Mouse (Mus musculus) lung, postnatal 0 days (tissue): ENCODE data around the gene 3425401B19Rik. TPM values are rescaled to one million over a fixed set of nuclear protein-coding genes. Genes with fewer than 3 reads are reported as not detected.

Experiments used
- ATAC-seq: fragments of 200-750 bp; cut with Nextera tagmentation; 2 replicates; pipeline ENCODE4 v1.8.0; 2017; ENCODE audit warnings: moderate library complexity
- DNase-seq: peaks from one replicate; pipeline ENCODE4 v3.0.0-alpha.2; 2016; ENCODE audit warnings: low spot score
- H3K27ac ChIP-seq: fragments of 300-500 bp; sonication (generic); 2 replicates; pipeline ENCODE4 v1.5.1; 2014; ENCODE audit warnings: antibody characterized with exemption, mild to moderate bottlenecking, low read length, mixed read lengths
- H3K27me3 ChIP-seq: fragments of 300-500 bp; sonication (generic); replicated peaks from 2 replicates; pipeline ENCODE4 v1.6.1; 2014; ENCODE audit warnings: low read length, mixed read lengths; ENCODE audit not compliant: insufficient read depth
- H3K36me3 ChIP-seq: fragments of 300-500 bp; sonication (generic); 2 replicates; pipeline ENCODE4 v1.6.1; 2014; ENCODE audit warnings: low read length, mixed read lengths; ENCODE audit not compliant: insufficient read depth
- H3K4me1 ChIP-seq: fragments of 300-500 bp; sonication (generic); 2 replicates; pipeline ENCODE4 v1.6.1; 2014; ENCODE audit warnings: antibody characterized with exemption, low read depth, low read length, mixed read lengths; ENCODE audit not compliant: insufficient read depth
- H3K4me2 ChIP-seq: fragments of 300-500 bp; sonication (generic); replicated peaks from 2 replicates; pipeline ENCODE4 v1.6.1; 2014; ENCODE audit warnings: low read depth, mild to moderate bottlenecking, low read length, moderate library complexity, mixed read lengths
- H3K4me3 ChIP-seq: fragments of 300-500 bp; sonication (generic); 2 replicates; pipeline ENCODE4 v1.5.1; 2014; ENCODE audit warnings: low read depth, low read length
- H3K9ac ChIP-seq: fragments of 300-500 bp; sonication (generic); replicated peaks from 2 replicates; pipeline ENCODE4 v1.6.1; 2014; ENCODE audit warnings: low read depth, mild to moderate bottlenecking
- H3K9me3 ChIP-seq: fragments of 300-500 bp; sonication (generic); 2 replicates; pipeline ENCODE4 v1.6.1; 2016; ENCODE audit warnings: low read length, mixed read lengths
- CTCF ChIP-seq: IDR thresholded peaks from 2 replicates; pipeline ENCODE4 v1.5.1; 2016; ENCODE audit warnings: antibody characterized with exemption, mild to moderate bottlenecking
- EP300 ChIP-seq: IDR thresholded peaks from 2 replicates; pipeline ENCODE4 v1.6.1; 2016; ENCODE audit warnings: antibody characterized with exemption, mild to moderate bottlenecking, control low read depth
- WGBS: fragments of 180-500 bp; shearing (Covaris S2); extraction: QIAGEN DNeasy Blood & Tissue Kit; methylation state at CpG from one replicate; pipeline ENCODE4 v1.1.7; 2014; 5-methylcytosine and 5-hydroxymethylcytosine counted together
- polyA plus RNA-seq: library from polyadenylated mRNA; unstranded; fragments of >200 nt; fragmentation: Nextera tagmentation; extraction: Ambion mirVana; gene quantifications from 2 replicates; pipeline ENCODE4 v1.2.1, GENCODE M21; 2015

3425401B19Rik gene
- polyA plus RNA-seq, 1 experiment from 2014 or later: 0.11 TPM

DNA sequence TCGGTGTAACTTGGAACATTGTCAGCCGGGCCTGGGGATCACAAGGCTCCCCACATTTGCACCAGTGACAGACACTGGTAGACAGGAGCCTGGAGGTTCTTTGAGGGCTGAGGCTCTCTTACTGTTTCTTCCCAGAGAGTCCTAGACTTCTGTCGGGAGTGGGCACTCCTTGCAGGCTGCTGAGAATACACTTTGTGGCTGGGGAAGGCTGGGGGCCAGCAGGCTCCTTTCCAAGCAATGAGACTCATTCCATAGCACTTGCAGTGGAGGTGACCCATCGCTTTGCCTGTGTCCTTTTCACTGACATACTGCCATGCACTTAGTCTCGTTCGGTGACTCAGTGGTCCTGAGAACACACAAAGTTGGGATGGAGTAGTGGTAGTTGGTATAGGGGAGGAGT is 30.0 kb upstream of the 3425401B19Rik start:
- TF ChIP-seq CTCF: no peak
- TF ChIP-seq EP300: no peak
- no peak overlapping the region for H3K4me2 ChIP-seq
- H3K27ac ChIP-seq: no peak overlapping the region
- H3K9ac ChIP-seq: no peak overlapping the region
- ATAC-seq (no peak), DNase-seq (no peak)
- no peaks in the 10 kb centered on the region for H3K4me1 ChIP-seq
- no peak overlapping the region for H3K4me3 ChIP-seq
- H3K36me3 ChIP-seq: no peaks in the 10 kb centered on the region
- H3K27me3 ChIP-seq: no peaks in the 10 kb centered on the region
- WGBS: 84% methylated on average over 6 of the region's 6 CpGs
- no peaks in the 10 kb centered on the region for H3K9me3 ChIP-seq

- no peaks in the 10 kb centered on the region for H3K27me3 ChIP-seq
- H3K4me1 ChIP-seq: no peaks in the 10 kb centered on the region
- TF ChIP-seq EP300: no peak
- no peak for TF ChIP-seq CTCF
- H3K4me3 ChIP-seq: no peak overlapping the region
- no peak overlapping the region for H3K4me2 ChIP-seq
- no peaks in the 10 kb centered on the region for H3K9me3 ChIP-seq
- no peaks in the 10 kb centered on the region for H3K36me3 ChIP-seq
- no peak overlapping the region for H3K27ac ChIP-seq
- WGBS: 93% methylated on average over 6 of the region's 6 CpGs
- no peak overlapping the region for H3K9ac ChIP-seq
- no peak for DNase-seq
- no peak for ATAC-seq
Observed at GRCm38 (mm10) chr14:32709861-32710260, 24.8 kb upstream of the 3425401B19Rik start.

DNA sequence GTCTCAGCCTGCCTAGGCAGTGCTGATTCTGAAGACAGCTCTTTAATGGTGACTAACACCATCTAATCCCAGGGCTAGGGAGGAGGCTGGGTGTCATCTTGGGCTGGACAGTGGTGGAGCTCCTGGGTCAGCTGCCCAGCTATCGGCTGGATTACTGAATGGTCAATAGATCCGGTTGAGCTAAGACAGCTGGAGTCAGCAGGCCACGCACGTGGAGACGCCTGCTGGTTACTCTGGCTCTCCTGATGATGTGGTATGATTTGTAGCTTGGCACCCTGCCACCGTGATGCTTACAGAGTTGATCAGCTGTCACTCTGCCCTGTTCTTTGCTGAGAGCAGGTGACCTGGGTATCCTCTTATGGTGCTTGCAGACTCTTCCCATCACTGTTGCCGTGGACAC is 23.7 kb upstream of the 3425401B19Rik start:
- ATAC-seq (no peak), DNase-seq (no peak)
- no peak overlapping the region for H3K9ac ChIP-seq

GRCm38 (mm10) chr14:32707938-32708337 is 22.8 kb upstream of the 3425401B19Rik start:
- Histone ChIP-seq H3K4me3 (no peak overlapping the region), H3K4me1 (no peaks in the 10 kb centered on the region), H3K4me2 (no peak overlapping the region), H3K9ac (no peak overlapping the region), H3K27ac (no peak overlapping the region), H3K27me3 (no peaks in the 10 kb centered on the region), H3K36me3 (no peaks in the 10 kb centered on the region), H3K9me3 (no peaks in the 10 kb centered on the region)
- ATAC-seq: no peak
- TF ChIP-seq EP300 (no peak), CTCF (no peak)
- DNase-seq: no peak
- WGBS: 56% methylated on average over 8 of the region's 8 CpGs

More for the DNA sequence above, 23.7 kb upstream of the 3425401B19Rik start:
- no peak overlapping the region for H3K4me2 ChIP-seq
- no peaks in the 10 kb centered on the region for H3K27me3 ChIP-seq
- H3K4me1 ChIP-seq: no peaks in the 10 kb centered on the region
- H3K4me3 ChIP-seq: no peak overlapping the region
- WGBS: 43% methylated on average over 7 of the region's 7 CpGs
- no peaks in the 10 kb centered on the region for H3K9me3 ChIP-seq
- H3K36me3 ChIP-seq: no peaks in the 10 kb centered on the region
- TF ChIP-seq EP300 (no peak), CTCF (no peak)
- H3K27ac ChIP-seq: no peak overlapping the region

DNA sequence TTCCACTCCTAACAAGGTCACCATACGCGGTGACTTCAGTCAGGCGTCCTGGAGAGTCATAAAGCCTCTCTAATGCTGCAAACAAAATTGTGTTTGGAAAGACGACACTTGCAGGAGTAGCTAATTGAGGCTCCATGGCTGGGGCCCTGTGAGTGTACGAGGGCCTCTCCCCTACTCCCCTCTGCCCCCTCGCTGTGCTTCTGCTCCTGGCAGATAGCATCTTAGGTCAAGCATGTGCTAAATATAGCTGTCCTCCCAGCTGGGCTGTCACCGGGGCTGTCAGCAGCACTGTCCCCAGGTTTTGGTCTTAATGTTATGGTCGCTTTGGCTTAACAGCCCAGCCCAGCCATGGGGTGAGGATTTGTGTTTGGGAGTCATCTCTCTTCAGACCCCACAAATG is 15.9 kb upstream of the 3425401B19Rik start:
- no peak for DNase-seq
- H3K9ac ChIP-seq: no peak overlapping the region
- no peaks in the 10 kb centered on the region for H3K36me3 ChIP-seq
- TF ChIP-seq EP300 (no peak), CTCF (no peak)
- no peak overlapping the region for H3K27ac ChIP-seq
- H3K4me3 ChIP-seq: no peak overlapping the region
- H3K9me3 ChIP-seq: no peaks in the 10 kb centered on the region
- H3K27me3 ChIP-seq: no peaks in the 10 kb centered on the region
- ATAC-seq: no peak
- H3K4me1 ChIP-seq: no peaks in the 10 kb centered on the region
- no peak overlapping the region for H3K4me2 ChIP-seq
- 36% methylated on average over 8 of the region's 8 CpGs for WGBS

DNA sequence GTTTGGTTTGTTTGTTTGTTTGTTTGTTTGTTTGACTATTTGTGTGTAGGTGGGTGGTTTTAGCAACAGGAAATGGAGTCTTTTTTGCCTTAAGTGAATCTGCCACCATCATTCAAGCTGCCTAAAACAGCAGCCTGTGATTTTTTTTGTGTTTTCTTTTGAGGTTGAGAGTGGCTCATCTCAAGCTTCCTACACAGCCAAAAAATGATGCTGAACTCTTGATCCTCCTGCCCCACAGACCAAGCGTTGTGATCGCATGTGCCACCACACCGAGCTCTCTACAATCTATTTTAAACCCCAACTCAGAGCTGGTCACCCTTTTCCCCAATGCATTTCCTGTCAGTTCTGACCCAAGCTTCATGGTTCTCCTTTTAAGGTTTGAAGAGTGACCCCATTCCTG is 13.5 kb upstream of the 3425401B19Rik start:
- TF ChIP-seq EP300 (no peak), CTCF (no peak)
- no peak overlapping the region for H3K4me2 ChIP-seq
- 67% methylated on average over 3 of the region's 3 CpGs for WGBS
- H3K9ac ChIP-seq: no peak overlapping the region
- no peak overlapping the region for H3K4me3 ChIP-seq
- ATAC-seq: no peak
- H3K4me1 ChIP-seq: no peaks in the 10 kb centered on the region
- no peaks in the 10 kb centered on the region for H3K27me3 ChIP-seq
- H3K9me3 ChIP-seq: no peaks in the 10 kb centered on the region
- no peak overlapping the region for H3K27ac ChIP-seq
- no peak for DNase-seq
- H3K36me3 ChIP-seq: no peaks in the 10 kb centered on the region

- H3K27ac ChIP-seq: no peak overlapping the region
- no peaks in the 10 kb centered on the region for H3K4me1 ChIP-seq
- H3K27me3 ChIP-seq: no peaks in the 10 kb centered on the region
- WGBS: 72% methylated on average over 8 of the region's 8 CpGs
- TF ChIP-seq EP300 (no peak), CTCF (no peak)
- no peak overlapping the region for H3K4me2 ChIP-seq
- no peak for ATAC-seq
- no peak overlapping the region for H3K4me3 ChIP-seq
- no peaks in the 10 kb centered on the region for H3K9me3 ChIP-seq
- H3K9ac ChIP-seq: no peak overlapping the region
- no peak for DNase-seq
- H3K36me3 ChIP-seq: no peaks in the 10 kb centered on the region
Observed at GRCm38 (mm10) chr14:32697774-32698173, 12.7 kb upstream of the 3425401B19Rik start.
